Mouse (Mus musculus) cerebellum, postnatal 36 days (tissue): ENCODE results near the gene Ankk1.
A peak's percentile ranks its signal among the peaks of the same experiment; 100 is the strongest.

Experiments
- DNase-seq, 2 experiments: peaks; one replicate each; pipeline ENCODE4 v3.0.0; 2021 to 2022; ENCODE audit warnings: mixed read lengths in 2 of 2

Gene Ankk1

DNA sequence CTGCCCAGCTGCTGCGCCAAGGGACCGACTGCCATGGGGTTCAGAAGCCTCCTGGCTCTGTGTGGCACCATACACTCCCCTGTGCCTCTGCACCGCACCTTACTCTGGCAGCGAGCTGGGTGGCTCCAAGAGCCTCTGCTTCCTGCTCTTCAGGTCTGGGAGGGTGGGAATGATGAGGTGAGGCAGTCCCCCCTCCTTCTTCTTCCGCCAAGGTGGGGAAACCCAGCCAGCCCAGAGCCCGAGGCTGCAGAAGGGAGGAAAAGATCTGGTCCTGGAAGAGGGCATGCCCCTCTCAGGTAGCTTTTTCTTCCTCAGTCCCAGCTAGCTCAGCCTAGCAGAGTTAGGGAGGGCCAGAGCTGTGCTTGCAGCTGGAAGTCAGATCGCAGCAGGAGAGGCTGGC, at the start of gene Ankk1:
Gene Ankk1, minus strand, starts transcription at position 101 of the 400 bp plus-strand sequence.
- no peak for DNase-seq

DNA sequence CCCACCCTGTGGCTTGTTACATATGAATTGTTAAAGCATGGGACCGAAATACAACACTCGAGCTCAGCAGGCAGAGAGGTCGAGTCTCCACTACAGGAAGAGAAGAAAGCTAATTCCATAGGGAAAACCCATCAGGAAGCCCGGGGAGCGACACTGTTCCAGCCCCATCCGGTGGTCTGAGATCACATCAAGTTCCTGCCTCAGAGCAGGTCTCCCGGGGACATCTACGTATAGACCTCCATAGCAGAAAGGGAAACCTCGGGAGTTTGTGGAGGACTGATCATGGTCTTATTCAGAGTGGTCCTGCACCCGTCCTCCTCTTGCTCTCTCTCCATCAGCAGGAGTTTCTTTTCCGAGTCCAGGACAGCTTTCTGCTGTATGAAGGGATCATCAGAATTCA, 45.3 kb upstream of the Ankk1 start:
- no peak for DNase-seq

DNA sequence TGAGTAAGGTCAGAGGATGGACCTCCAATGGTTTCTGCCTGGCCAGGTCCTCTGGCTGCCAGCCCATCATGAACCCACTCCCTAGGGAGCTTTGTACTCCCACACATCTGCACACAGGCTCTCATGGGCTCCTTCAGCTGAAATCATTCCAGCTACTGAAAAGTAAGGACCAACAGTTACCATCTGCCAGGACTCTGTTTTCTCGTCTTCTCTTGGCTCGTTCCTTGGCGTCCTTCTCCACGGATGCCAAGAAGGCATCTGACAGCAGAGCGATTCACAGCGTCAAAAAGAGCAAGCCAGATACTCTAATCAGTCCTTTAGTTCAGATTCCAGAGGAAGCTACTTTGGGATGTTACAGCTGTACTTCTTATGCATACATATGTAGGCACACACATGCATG, 44.1 kb upstream of the Ankk1 start:
- DNase-seq, result no peak

DNA sequence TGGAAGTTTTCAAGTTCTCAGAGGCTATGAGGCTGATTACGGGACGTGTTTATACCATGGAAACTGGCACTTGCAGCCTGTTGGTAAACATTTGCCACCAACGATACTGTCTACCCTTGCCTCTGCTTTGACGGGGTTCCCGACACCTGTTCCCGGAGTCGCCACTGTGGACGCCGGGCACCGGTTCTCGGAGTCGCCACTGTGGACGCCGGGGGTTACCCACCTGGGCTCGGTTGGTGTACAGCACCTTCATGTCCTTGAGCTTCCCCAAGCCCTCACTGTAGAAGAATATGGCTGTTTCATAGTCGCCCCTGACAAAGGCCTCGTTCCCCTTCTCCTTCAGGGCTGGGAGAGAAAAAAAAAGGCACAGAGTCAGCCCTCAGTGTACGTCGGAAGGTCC, 43.2 kb upstream of the Ankk1 start:
- no peak for DNase-seq

- DNase-seq, result no peak
Measured at GRCm38 (mm10) chr9:49456136-49456535, 29.3 kb upstream of the Ankk1 start.

DNA sequence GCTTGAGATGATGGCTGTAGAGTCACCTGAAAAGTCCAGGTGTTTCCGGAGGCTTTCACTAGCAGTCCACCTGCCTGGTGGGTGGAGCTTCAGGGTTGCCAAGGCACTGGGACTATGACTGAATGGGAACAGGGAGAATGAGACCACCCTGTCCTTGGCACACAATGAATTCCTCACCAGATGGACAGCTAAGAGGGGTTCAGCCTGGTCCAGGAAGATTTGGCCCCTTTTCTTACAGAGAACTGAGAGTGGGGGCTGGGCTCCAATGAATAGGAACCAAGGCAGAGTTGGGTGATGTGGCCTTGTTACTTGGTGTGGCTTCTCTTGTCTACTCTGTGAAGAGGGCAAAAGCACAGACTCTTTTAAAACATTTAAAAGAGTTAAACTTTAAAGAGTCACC, 25.6 kb upstream of the Ankk1 start:
- no peak for DNase-seq

DNA sequence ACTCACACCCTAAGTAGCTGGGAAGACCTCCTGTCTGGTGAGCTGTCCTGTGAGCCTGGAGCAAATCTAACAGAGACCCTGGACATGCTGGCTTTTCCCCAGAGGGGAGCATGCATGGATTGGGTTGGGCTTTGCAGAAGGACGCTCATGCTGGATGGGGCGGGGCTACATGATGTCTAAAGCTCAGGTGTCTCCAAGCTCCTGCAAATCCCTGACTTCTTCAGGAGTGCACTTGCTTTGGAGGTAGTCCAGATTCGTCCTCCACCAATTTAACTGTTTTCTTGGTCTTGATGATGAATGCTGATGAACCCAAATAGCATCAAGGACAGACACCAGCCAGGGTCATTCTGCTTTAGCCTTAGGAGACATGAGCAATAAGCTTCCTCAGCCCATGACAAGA, 23.7 kb upstream of the Ankk1 start:
- DNase-seq, result no peak

DNA sequence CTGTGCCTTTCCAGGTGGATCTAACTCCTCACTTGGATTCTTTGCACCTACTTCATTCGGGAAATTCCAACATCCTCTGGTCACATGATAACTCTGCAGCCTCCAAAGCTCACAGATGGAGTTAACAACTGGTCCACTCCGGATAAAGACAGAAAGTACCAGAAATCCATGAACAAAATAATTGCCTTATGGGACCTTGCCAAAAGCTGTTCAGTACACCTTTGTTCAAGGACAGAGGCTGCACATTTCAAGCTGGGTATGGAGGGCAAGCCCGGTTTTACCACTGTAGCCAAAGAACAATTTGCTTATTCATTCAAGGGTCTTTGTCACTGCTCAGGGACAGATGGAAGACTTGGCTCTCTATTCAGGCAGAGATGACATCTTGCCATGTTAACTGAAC, 15.8 kb upstream of the Ankk1 start:
- no peak for DNase-seq

- DNase-seq, result no peak
Measured at GRCm38 (mm10) chr9:49427478-49427877, 657 bp upstream of the Ankk1 start.

GRCm38 (mm10) chr9:49425585-49425984, 1.2 kb downstream of the Ankk1 start:
- DNase-seq, result no peak

DNA sequence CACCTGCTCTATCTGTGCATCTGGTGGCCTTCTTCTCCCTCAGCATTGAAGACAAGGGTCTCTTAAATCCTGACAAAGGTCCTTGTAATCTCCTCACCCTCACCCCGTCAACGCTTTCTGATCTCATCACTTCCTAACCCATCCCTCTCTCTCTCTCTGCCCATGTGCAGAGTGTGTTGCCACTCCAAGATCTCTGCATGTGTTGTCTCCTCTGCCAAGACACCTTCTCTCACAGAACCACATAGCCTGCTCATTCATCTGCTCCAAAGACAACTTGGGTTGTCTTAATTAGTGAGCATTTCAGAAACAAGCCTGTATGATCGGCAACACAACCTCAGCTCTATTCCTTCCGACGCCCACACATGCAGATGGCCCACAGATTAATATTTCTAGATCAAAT, 3.0 kb downstream of the Ankk1 start:
- DNase-seq, result no peak

DNA sequence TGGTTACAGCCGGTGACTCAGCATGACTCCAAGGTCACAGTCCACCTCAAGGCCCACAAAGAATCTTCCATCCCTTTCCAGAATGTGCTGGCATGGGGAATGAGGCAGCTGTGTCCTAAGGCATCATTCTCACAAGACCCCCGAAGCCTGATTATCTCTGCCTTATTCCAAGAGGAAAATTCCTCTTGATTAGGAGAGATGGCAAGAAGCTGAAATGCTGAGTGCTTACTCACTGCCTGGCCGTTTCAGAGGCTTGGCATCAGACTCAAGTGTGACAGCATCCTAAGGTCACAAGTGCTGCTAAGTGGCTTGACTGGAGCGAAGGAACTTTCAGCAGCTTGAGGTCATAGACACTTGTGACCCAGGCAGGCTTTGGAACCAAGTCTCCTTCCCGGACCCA, 16.2 kb downstream of the Ankk1 start:
- DNase-seq, result no peak

DNA sequence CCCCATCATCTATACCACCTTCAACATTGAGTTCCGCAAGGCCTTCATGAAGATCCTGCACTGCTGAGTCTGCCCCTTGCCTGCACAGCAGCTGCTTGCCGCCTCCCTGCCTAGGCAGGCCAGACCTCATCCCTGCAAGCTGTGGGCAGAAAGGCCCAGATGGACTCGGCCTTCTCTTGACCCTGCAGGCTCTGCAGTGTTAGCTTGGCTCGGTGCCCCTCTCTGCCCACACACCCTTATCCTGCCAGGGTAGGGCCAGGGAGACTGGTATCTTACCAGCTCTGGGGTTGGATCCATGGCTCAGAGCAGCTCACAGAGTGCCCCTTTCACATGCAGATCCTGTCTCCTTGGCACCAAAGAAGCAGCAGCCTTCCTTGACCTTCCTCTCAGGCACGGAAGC, 19.8 kb downstream of the Ankk1 start:
- DNase-seq, result peak; percentile 20 to 47

GRCm38 (mm10) chr9:49403711-49404110, 23.1 kb downstream of the Ankk1 start:
- no peak for DNase-seq

- DNase-seq, result no peak
Measured at GRCm38 (mm10) chr9:49396006-49396405, 30.8 kb downstream of the Ankk1 start.

GRCm38 (mm10) chr9:49392242-49392641, 34.6 kb downstream of the Ankk1 start:
- DNase-seq, result no peak

DNA sequence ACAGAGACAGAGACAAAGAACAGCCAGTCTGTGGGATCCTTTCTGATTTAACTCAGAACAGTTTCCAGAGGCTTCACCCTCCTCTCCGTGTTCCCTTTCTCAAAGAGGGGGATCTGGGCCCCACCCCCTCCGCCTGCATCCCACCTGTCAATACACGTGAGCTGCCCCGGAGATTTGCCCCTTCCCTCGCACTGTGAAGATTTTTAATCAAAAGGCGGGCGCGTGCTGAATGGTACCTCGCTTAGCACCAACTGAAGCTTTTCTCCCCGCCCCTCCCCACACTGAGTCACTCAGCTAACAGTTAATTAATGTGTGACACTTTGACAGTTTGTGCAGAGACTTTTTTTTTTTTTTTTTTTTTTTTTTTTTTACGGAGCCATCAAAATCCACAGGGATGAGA, 40.7 kb downstream of the Ankk1 start:
- no peak for DNase-seq

DNA sequence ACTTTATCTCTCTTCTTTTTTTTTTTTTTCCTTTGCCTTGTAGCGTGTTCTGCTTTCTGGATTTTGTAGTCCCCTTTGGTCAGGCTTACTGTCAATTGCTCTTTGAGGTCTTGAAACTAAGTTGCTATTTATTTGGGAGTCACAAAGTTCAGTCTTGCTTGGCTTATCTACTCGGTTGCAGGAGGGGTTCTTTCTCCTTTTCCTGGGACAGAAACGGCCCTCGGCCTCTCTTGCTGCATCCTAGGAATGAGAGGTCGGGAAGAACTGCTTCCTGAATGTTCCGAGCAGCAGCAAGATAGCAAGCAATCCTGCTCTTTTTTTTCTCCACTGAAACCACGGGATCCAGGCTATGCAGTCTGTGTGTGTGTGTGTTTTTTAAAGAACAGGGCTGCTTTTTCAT, 41.5 kb downstream of the Ankk1 start:
- DNase-seq, result no peak

DNA sequence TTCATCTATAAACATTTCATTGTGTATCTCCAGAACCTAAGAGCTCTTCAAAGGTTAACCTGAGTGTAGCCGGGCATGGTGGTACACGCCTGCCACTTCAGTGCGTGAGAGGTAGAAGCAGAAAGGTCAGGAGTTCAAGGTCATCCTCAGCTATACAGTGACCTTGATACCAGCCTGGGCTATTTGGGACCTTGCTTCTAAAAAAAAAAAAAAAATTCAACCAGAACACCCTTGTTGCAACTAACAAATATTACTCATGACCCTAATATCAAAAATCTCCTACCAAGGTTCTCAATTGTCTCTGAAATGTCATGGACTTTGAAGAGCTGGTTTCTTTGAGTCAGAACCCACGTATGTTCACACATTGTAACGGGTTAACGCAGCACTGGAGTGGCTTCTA, 42.0 kb downstream of the Ankk1 start:
- no peak for DNase-seq

DNA sequence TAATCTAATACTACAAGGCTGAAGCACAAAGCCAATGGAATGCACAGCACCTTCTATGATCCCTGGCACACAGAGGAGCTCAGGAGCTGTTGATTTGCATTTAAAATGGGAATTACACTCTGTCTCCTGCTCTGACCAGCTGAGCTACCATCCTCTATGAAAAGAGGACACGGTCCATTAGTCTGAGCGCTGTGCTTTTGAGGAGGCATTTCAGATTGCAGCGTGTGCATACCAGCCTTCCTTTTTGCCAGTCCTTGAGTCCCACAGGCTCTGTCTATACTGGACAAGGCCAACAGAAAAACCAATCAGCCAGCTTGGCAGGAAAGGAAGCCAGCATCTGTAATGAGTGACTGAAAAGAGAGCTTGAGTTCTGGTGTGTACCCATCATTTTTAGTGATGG, 42.8 kb downstream of the Ankk1 start:
- DNase-seq, result no peak

GRCm38 (mm10) chr9:49379962-49380361, 46.9 kb downstream of the Ankk1 start:
- peak; percentile 41 to 57 for DNase-seq

DNA sequence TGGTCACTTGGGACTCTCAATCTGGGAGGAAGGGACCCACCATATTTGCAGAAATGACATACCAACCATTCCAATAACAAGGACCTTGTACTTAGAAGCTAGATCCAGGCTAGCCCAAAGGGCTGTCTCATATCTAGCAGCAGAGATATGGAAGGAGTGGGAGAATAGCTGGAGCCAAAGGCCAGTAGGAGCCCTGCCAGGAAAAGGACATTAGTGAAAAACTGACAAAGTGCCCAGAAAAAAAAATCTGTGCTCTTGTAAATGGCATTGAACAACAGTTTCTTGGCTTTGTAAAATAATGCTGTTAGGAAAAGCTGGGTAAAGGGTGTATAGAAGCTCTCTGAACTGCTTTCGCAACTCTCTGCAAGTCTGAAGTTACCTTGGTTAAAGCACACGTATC, 52.9 kb downstream of the Ankk1 start:
- no peak for DNase-seq

DNA sequence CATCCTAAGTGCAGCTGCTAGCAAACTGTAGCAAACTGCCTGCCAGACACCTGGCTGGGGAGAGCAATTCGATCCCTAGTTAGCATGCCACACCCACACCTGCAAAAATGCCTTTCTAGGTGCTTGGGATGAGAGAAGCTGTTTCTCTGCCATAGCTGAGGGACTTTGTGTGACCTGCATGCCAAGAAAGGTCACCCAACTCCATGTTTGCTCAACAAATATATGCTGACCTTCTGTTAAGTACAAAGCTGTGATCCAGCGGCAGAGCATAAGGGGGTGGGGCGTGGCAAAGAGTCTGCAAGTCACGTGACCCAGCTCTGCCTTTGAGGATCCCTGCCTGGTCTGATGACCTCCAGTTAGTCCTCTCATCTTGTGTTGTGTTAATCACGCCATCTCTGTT, 61.1 kb downstream of the Ankk1 start:
- DNase-seq, result no peak
